Mouse (Mus musculus): ENCODE measurements around the gene Car4. TPM values are rescaled to one million over a fixed set of nuclear protein-coding genes. Genes with fewer than 3 reads are reported as not detected.
A peak's percentile ranks its signal among the peaks of the same experiment; 100 is the strongest.

Gene Car4
- polyA plus RNA-seq, 1 experiment, result 2.0 TPM

GRCm38 (mm10) chr11:84939508-84940053 lies 18.0 kb upstream of the Car4 start:
- peak; percentile 88 for DNase-seq (ENCODE audit: low read depth)
- TF ChIP-seq POLR2A (IDR thresholded peaks at IDR 0.05; ENCODE audit: borderline replicate concordance, extremely low read depth, insufficient read depth, insufficient read length, poor library complexity, severe bottlenecking) (no peak), CTCF (IDR thresholded peaks at IDR 0.05; ENCODE audit: borderline replicate concordance, extremely low read depth, insufficient read depth, insufficient read length) (no peak)

- TF ChIP-seq POLR2A (IDR thresholded peaks at IDR 0.05; ENCODE audit: borderline replicate concordance, extremely low read depth, insufficient read depth, insufficient read length, poor library complexity, severe bottlenecking), result no peak
- TF ChIP-seq CTCF (IDR thresholded peaks at IDR 0.05; ENCODE audit: borderline replicate concordance, extremely low read depth, insufficient read depth, insufficient read length), result no peak
- peak; percentile 49 for DNase-seq (ENCODE audit: low read depth)
Observed at GRCm38 (mm10) chr11:84940140-84940539, 17.4 kb upstream of the Car4 start.

- peak; percentile 61 for DNase-seq (ENCODE audit: low read depth)
- TF ChIP-seq POLR2A (IDR thresholded peaks at IDR 0.05; ENCODE audit: borderline replicate concordance, extremely low read depth, insufficient read depth, insufficient read length, poor library complexity, severe bottlenecking) (no peak), CTCF (IDR thresholded peaks at IDR 0.05; ENCODE audit: borderline replicate concordance, extremely low read depth, insufficient read depth, insufficient read length) (no peak)
Observed at GRCm38 (mm10) chr11:84943948-84944347, 13.6 kb upstream of the Car4 start.

DNA sequence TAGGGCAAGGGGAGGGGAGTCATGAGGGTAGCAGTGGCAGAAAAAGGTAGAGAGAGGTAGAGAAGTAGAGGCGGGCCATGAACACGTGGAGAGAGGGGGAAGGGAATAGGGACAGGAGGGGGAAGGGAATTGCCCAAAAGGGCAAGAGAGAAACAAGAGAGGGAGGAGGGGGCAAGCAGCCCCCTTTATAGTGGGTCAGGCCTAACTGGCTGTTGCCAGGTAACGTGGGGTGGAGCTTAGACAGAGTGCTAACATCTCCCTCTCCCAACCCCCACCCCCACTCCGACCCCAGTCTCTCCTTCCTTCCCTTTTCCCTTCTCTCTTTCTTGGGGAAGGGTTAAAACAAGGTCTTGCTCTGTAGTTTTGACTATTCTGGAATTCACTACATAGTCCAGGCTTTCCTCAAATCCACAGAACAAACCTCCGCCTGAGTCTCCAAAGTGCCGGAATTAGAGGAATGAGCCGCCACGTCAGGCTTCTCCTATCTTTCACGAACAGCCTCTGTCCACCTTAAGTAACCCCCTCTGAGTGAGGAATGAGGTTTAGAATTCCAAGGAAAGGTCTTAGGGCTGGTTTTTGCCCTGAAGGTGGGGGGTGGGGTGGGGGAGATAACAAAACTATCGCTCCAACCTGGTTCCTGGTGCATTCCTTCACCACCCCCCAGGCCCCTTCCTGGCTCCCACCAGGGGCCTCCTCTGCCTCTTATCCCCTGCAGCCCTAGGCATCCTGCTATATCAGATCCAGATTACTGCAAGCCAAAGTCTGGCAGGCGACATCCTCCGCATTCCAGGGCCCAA lies 12.7 kb upstream of the Car4 start:
- TF ChIP-seq POLR2A (IDR thresholded peaks at IDR 0.05; ENCODE audit: borderline replicate concordance, extremely low read depth, insufficient read depth, insufficient read length, poor library complexity, severe bottlenecking) (no peak), CTCF (IDR thresholded peaks at IDR 0.05; ENCODE audit: borderline replicate concordance, extremely low read depth, insufficient read depth, insufficient read length) (no peak)
- DNase-seq (ENCODE audit: low read depth), result no peak

- TF ChIP-seq POLR2A (IDR thresholded peaks at IDR 0.05; ENCODE audit: borderline replicate concordance, extremely low read depth, insufficient read depth, insufficient read length, poor library complexity, severe bottlenecking) (no peak), CTCF (IDR thresholded peaks at IDR 0.05; ENCODE audit: borderline replicate concordance, extremely low read depth, insufficient read depth, insufficient read length) (no peak)
- DNase-seq (ENCODE audit: low read depth), result no peak
Observed at GRCm38 (mm10) chr11:84945841-84946240, 11.7 kb upstream of the Car4 start.

GRCm38 (mm10) chr11:84947206-84947605 lies 10.4 kb upstream of the Car4 start:
- TF ChIP-seq POLR2A (IDR thresholded peaks at IDR 0.05; ENCODE audit: borderline replicate concordance, extremely low read depth, insufficient read depth, insufficient read length, poor library complexity, severe bottlenecking), result no peak
- TF ChIP-seq CTCF (IDR thresholded peaks at IDR 0.05; ENCODE audit: borderline replicate concordance, extremely low read depth, insufficient read depth, insufficient read length), result no peak
- DNase-seq (ENCODE audit: low read depth), result peak; percentile 85

DNA sequence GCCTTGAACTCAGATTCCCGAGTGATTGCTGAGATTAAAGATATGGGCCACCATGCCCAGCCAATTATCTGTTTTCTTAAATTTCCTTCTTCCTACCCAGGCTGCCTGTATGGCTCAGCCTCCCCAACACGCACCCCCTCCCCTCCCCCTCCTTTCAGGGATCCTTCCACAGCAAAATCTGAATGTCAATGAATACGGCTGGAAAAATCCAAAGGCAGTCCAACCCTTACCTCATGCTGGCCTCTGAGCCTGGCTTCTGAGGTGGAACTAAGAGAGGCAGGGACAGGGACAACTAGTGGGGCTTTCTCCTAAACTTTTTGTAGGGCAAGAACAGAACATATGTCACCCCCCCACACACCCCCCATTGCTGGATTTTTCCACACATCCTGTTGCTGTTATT lies 9.5 kb upstream of the Car4 start:
- TF ChIP-seq CTCF (IDR thresholded peaks at IDR 0.05; ENCODE audit: borderline replicate concordance, extremely low read depth, insufficient read depth, insufficient read length) (no peak), POLR2A (IDR thresholded peaks at IDR 0.05; ENCODE audit: borderline replicate concordance, extremely low read depth, insufficient read depth, insufficient read length, poor library complexity, severe bottlenecking) (no peak)
- peak; percentile 71 for DNase-seq (ENCODE audit: low read depth)

GRCm38 (mm10) chr11:84948526-84948925 lies 9.1 kb upstream of the Car4 start:
- DNase-seq (ENCODE audit: low read depth), result no peak
- TF ChIP-seq CTCF (IDR thresholded peaks at IDR 0.05; ENCODE audit: borderline replicate concordance, extremely low read depth, insufficient read depth, insufficient read length) (no peak), POLR2A (IDR thresholded peaks at IDR 0.05; ENCODE audit: borderline replicate concordance, extremely low read depth, insufficient read depth, insufficient read length, poor library complexity, severe bottlenecking) (no peak)

GRCm38 (mm10) chr11:84952611-84953010 lies 5.0 kb upstream of the Car4 start:
- no peak for TF ChIP-seq CTCF (IDR thresholded peaks at IDR 0.05; ENCODE audit: borderline replicate concordance, extremely low read depth, insufficient read depth, insufficient read length)
- TF ChIP-seq POLR2A (IDR thresholded peaks at IDR 0.05; ENCODE audit: borderline replicate concordance, extremely low read depth, insufficient read depth, insufficient read length, poor library complexity, severe bottlenecking), result no peak
- no peak for DNase-seq (ENCODE audit: low read depth)

- no peak for DNase-seq (ENCODE audit: low read depth)
- no peak for TF ChIP-seq CTCF (IDR thresholded peaks at IDR 0.05; ENCODE audit: borderline replicate concordance, extremely low read depth, insufficient read depth, insufficient read length)
Observed at GRCm38 (mm10) chr11:84956400-84956799, 1.2 kb upstream of the Car4 start.

GRCm38 (mm10) chr11:84957171-84957570 lies 415 bp upstream of the Car4 start:
- TF ChIP-seq POLR2A (IDR thresholded peaks at IDR 0.05; ENCODE audit: borderline replicate concordance, extremely low read depth, insufficient read depth, insufficient read length, poor library complexity, severe bottlenecking), result no peak
- TF ChIP-seq CTCF (IDR thresholded peaks at IDR 0.05; ENCODE audit: borderline replicate concordance, extremely low read depth, insufficient read depth, insufficient read length), result no peak
- no peak for DNase-seq (ENCODE audit: low read depth)

DNA sequence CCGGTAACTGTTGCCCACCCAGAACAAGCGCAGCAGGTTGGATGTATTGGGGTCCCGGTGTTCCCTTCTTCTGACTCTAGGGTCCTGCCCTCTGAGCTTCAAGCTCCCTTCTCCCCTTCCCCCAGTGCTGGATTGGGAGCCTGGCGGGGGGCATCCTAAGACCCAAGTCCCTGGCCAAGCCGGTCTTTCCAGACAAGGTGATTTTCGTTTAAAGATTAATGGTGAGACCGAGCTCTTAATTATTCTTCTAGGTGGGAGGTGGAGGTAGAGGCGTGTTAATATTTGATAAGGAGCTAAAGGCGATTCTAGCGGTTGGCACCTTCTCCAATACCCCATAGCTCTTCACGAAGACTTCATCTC lies 665 bp downstream of the Car4 start:
- no peak for DNase-seq (ENCODE audit: low read depth)
- TF ChIP-seq CTCF (IDR thresholded peaks at IDR 0.05; ENCODE audit: borderline replicate concordance, extremely low read depth, insufficient read depth, insufficient read length) (no peak), POLR2A (IDR thresholded peaks at IDR 0.05; ENCODE audit: borderline replicate concordance, extremely low read depth, insufficient read depth, insufficient read length, poor library complexity, severe bottlenecking) (no peak)

All from brain, embryonic 14.5 days (tissue).